Comparison of ENCODE assay signal across 8 mouse cellular contexts in genomic region chr17:8051247-8051646, GRCm38 (mm10).
DNase-seq lines count a peak whose midpoint lies in the region; ATAC-seq and TF ChIP-seq lines count a peak whose summit lies in the region.
"Not testable (repeated sequence)": the region's sequence is repeated elsewhere in the genome, so short reads cannot be mapped to it uniquely, and the experiment has no call there.

No protein-coding gene starts in this region.

- not testable (repeated sequence) for H3K9me3 ChIP-seq in E14TG2a.4 (ENCODE audit: low read length); forebrain, embryonic 14.5 days (replicated peaks; ENCODE audit: control insufficient read depth, low read length); neural tube, embryonic 15.5 days (replicated peaks)

- not testable (repeated sequence) for TF ChIP-seq POLR2A in lung, adult 2 months (IDR thresholded peaks at IDR 0.05; ENCODE audit: borderline replicate concordance, extremely low read depth, low read depth, low read length); thymus, adult 2 months (IDR thresholded peaks at IDR 0.05; ENCODE audit: control insufficient read depth, extremely low read depth, insufficient read depth, low read length, poor library complexity)

- ATAC-seq in cerebellum, adult (ENCODE audit: insufficient number of reproducible peaks, low FRiP score, low TSS enrichment): peak; percentile 78
- peak; percentile 77 for ATAC-seq in forebrain, embryonic 14.5 days
- peak; percentile 61 for ATAC-seq in neural tube, embryonic 15.5 days (ENCODE audit: low FRiP score)

- intact Hi-C loops in heart, postnatal 36 days (cut with DNase I): not testable (repeated sequence)

- 29% methylated on average over 3 of the region's 3 CpGs for WGBS in forebrain, embryonic 14.5 days
- WGBS in lung, adult 2 months: 27% methylated on average over 3 of the region's 3 CpGs
- WGBS in neural tube, embryonic 15.5 days: 26% methylated on average over 3 of the region's 3 CpGs
- 24% methylated on average over 3 of the region's 3 CpGs for WGBS in thymus, adult 2 months

- H3K4me2 ChIP-seq in forebrain, embryonic 14.5 days (ENCODE audit: low read length); neural tube, embryonic 15.5 days: not testable (repeated sequence)

- H3K27me3 ChIP-seq in E14TG2a.4 (ENCODE audit: insufficient read depth, low read length); forebrain, embryonic 14.5 days (replicated peaks; ENCODE audit: control insufficient read depth, insufficient read depth, low read length); neural tube, embryonic 15.5 days (replicated peaks); thymus, adult 2 months (ENCODE audit: control insufficient read depth, insufficient read depth, low read length): not testable (repeated sequence)

- peak; percentile 35 for DNase-seq in forebrain, embryonic 14.5 days (ENCODE audit: low spot score)
- peak; percentile 78 for DNase-seq in heart, postnatal 36 days
- peak; percentile 85 to 88 for DNase-seq in kidney, postnatal 4 days
- peak; percentile 63 for DNase-seq in lung, adult 2 months
- peak; percentile 85 for DNase-seq in thymus, adult 2 months

- H3K4me1 ChIP-seq in E14TG2a.4 (replicated peaks; ENCODE audit: low read depth, low read length); forebrain, embryonic 14.5 days (ENCODE audit: control insufficient read depth, insufficient read depth, low read length); lung, adult 2 months (ENCODE audit: control insufficient read depth, insufficient read depth, low read length); neural tube, embryonic 15.5 days; thymus, adult 2 months (replicated peaks; ENCODE audit: control insufficient read depth, insufficient read depth, low read length): not testable (repeated sequence)

- H3K27ac ChIP-seq in forebrain, embryonic 14.5 days (ENCODE audit: low read depth, low read length); neural tube, embryonic 15.5 days (replicated peaks); thymus, adult 2 months (ENCODE audit: control insufficient read depth, insufficient read depth, low read length): not testable (repeated sequence)

- 0 out of 2 replicates have a peak, but pooled peaks have one; percentile 3 for TF ChIP-seq CTCF in E14TG2a.4 (conservative IDR thresholded peaks at IDR 0.05; ENCODE audit: low read length)
- peak; percentile 51 for TF ChIP-seq CTCF in lung, adult 2 months (IDR thresholded peaks at IDR 0.05; ENCODE audit: insufficient read depth, low read length)
- TF ChIP-seq CTCF in thymus, adult 2 months (IDR thresholded peaks at IDR 0.05; ENCODE audit: borderline replicate concordance, control insufficient read depth, extremely low read depth, insufficient read depth, low read length, poor library complexity): not testable (repeated sequence)

- H3K9ac ChIP-seq in forebrain, embryonic 14.5 days (ENCODE audit: low read length); neural tube, embryonic 15.5 days (replicated peaks): not testable (repeated sequence)

- H3K36me3 ChIP-seq in E14TG2a.4 (ENCODE audit: insufficient read depth, low read length); forebrain, embryonic 14.5 days (ENCODE audit: control insufficient read depth, insufficient read depth, low read length); neural tube, embryonic 15.5 days; thymus, adult 2 months (ENCODE audit: control insufficient read depth, insufficient read depth, low read length): not testable (repeated sequence)

- H3K4me3 ChIP-seq in E14TG2a.4 (replicated peaks; ENCODE audit: low read length); forebrain, embryonic 14.5 days (ENCODE audit: low read depth, low read length); lung, adult 2 months (replicated peaks; ENCODE audit: extremely low read depth, low read depth, low read length); neural tube, embryonic 15.5 days (replicated peaks); thymus, adult 2 months (ENCODE audit: control insufficient read depth, insufficient read depth, low read length): not testable (repeated sequence)

Comparison
In these comparisons a context has a peak if more than half of its experiments do, and no peak if none do; other contexts are left out.
1. DNase-seq: peak in every context shown above with its lines; median percentile 86 in kidney, postnatal 4 days; 85 in thymus, adult 2 months; 78 in heart, postnatal 36 days; 63 in lung, adult 2 months; 35 in forebrain, embryonic 14.5 days.